Comparison of ENCODE assay signal across 30 mouse cellular contexts in genomic region chr2:130556292-130556691, GRCm38 (mm10). TPM values are rescaled to one million over a fixed set of nuclear protein-coding genes. Genes with fewer than 3 reads are reported as not detected.
"Had no signal": no experiment of that assay in that cellular context is flagged by ENCODE, and none has a peak within 500 bp of the region (broad histone marks: within the 10 kb centered on the region; RNA-seq: fewer than 3 reads in every experiment).

No protein-coding gene starts in this region.

- DNase-seq: forebrain, postnatal 0 days; gastrocnemius, postnatal 14 days; gastrocnemius, postnatal 36 days; heart, adult 11 months; heart, adult 2 months; heart, postnatal 14 days; heart, postnatal 36 days; kidney, adult 18-20 months; layer of hippocampus, adult 9-11 months; layer of hippocampus, postnatal 36 days; left cerebral cortex, postnatal 4 days had no signal

- H3K27ac ChIP-seq: heart, adult 2 months; heart, embryonic 13.5 days; heart, embryonic 15.5 days; hindbrain, embryonic 13.5 days; hindbrain, embryonic 15.5 days; hindbrain, postnatal 0 days; limb, embryonic 13.5 days; limb, embryonic 15.5 days; liver, embryonic 12.5 days; liver, embryonic 14.5 days had no signal

- H3K4me3 ChIP-seq: heart, adult 2 months; heart, embryonic 13.5 days; heart, embryonic 15.5 days; hindbrain, embryonic 13.5 days; hindbrain, embryonic 15.5 days; limb, embryonic 13.5 days; limb, embryonic 15.5 days; liver, embryonic 12.5 days had no signal

- H3K9ac ChIP-seq: forebrain, postnatal 0 days; heart, embryonic 13.5 days; heart, embryonic 15.5 days; hindbrain, embryonic 13.5 days; hindbrain, embryonic 15.5 days; limb, embryonic 13.5 days; limb, embryonic 15.5 days; liver, embryonic 12.5 days; liver, embryonic 14.5 days had no signal

- H3K9me3 ChIP-seq: heart, embryonic 13.5 days; heart, embryonic 15.5 days; hindbrain, embryonic 13.5 days; hindbrain, embryonic 15.5 days; limb, embryonic 13.5 days; limb, embryonic 15.5 days; liver, embryonic 12.5 days had no signal

- H3K4me1 ChIP-seq: heart, embryonic 13.5 days; heart, embryonic 15.5 days; hindbrain, embryonic 13.5 days; hindbrain, embryonic 15.5 days; limb, embryonic 13.5 days; limb, embryonic 15.5 days; liver, embryonic 12.5 days had no signal

- ATAC-seq: forebrain, postnatal 0 days; hindbrain, postnatal 0 days; intestine, embryonic 16.5 days; liver, embryonic 12.5 days had no signal

- H3K27me3 ChIP-seq: heart, embryonic 13.5 days; heart, embryonic 15.5 days; hindbrain, embryonic 13.5 days; hindbrain, embryonic 15.5 days; limb, embryonic 13.5 days; limb, embryonic 15.5 days; liver, embryonic 12.5 days had no signal

- H3K4me2 ChIP-seq: heart, embryonic 11.5 days; heart, embryonic 13.5 days; heart, embryonic 15.5 days; hindbrain, embryonic 13.5 days; hindbrain, embryonic 15.5 days; limb, embryonic 13.5 days; limb, embryonic 15.5 days; liver, embryonic 12.5 days had no signal

RNA-seq across cellular contexts. Expression of gene Oxt, which starts 19.7 kb away (rescaled TPM):
- polyA plus RNA-seq: gonadal fat pad, adult 2 months; heart, adult 2 months; heart, embryonic 11.5 days; heart, embryonic 13.5 days; heart, embryonic 15.5 days; heart, postnatal 0 days; hindbrain, embryonic 11.5 days; hindbrain, embryonic 13.5 days; hindbrain, embryonic 15.5 days; hindbrain, postnatal 0 days; intestine, embryonic 14.5 days; intestine, embryonic 16.5 days; large intestine, adult 2 months; limb, embryonic 11.5 days; limb, embryonic 13.5 days; limb, embryonic 15.5 days; liver, adult 2 months; liver, embryonic 12.5 days; liver, embryonic 14.5 days; liver, embryonic 16.5 days had no signal

RNA-seq across cellular contexts. Expression of gene Avp, which starts 26.1 kb away (rescaled TPM):
- polyA plus RNA-seq: gonadal fat pad, adult 2 months; heart, adult 2 months; heart, embryonic 13.5 days; heart, embryonic 15.5 days; hindbrain, embryonic 11.5 days; hindbrain, embryonic 13.5 days; hindbrain, embryonic 15.5 days; intestine, embryonic 14.5 days; intestine, embryonic 16.5 days; large intestine, adult 2 months; limb, embryonic 11.5 days; limb, embryonic 13.5 days; limb, embryonic 15.5 days; liver, adult 2 months; liver, embryonic 12.5 days; liver, embryonic 14.5 days; liver, embryonic 16.5 days had no signal
